Mouse (Mus musculus): ENCODE data around the gene Hmgb2.

DNA sequence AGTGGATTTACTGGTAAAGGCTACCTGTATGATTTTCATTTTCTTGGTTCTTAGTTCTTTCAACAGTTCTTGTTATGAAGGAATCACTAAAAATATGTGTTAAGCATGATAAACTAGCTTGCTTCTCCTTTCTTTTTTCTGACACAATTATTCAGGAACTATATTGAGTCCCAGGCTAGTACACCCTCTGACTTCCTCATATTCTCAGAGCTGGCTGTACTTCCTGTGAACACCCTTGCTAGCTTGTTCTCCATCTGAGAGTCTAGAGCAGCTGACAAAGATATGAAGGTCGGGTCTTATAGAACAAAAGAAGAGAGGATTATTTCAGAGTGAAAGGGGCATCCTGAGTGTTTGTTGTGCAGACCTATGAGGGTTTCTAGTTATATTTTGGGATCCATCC is 48.9 kb upstream of the Hmgb2 start:
- TF ChIP-seq GATA1 (IDR thresholded peaks at IDR 0.05; ENCODE audit: borderline replicate concordance, low read length) (no peak), FLI1 (IDR thresholded peaks at IDR 0.05; ENCODE audit: low read length) (no peak)

Measured in megakaryocyte, embryonic 14.5 days (primary cell).